Mouse (Mus musculus) naive thymus-derived CD4-positive, alpha-beta T cell, adult 2 months (primary cell): Measurements from ENCODE around the gene Cc2d2a.
A peak's percentile ranks its signal among the peaks of the same experiment; 100 is the strongest.

Source experiments
- DNase-seq: peaks from one replicate; pipeline ENCODE4 v3.0.0-alpha.2; 2011; ENCODE audit warnings: low read depth

Cc2d2a gene

GRCm38 (mm10) chr5:43728375-43729165 lies 66.4 kb downstream of the Cc2d2a start:
- no peak for DNase-seq

GRCm38 (mm10) chr5:43732381-43732780 lies 70.2 kb downstream of the Cc2d2a start:
- DNase-seq = no peak

DNA sequence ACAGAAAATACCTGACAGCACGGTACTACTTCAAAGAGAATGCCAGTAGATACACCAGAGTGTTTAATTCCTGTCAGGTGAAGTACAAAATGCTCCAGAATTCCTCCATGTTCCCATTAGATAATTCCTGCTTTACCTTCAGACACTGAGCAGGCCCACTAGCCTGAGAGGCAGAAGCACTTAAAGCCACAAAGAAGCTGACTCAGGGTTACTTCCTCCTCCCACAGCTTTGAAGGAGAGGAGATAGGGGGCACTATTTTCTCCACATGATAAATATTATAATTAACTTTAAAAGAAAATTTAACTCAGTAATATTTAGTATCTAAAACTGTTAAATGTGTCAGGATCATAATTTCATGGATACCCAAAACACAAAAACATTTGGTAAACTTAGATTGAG lies 82.0 kb downstream of the Cc2d2a start:
- DNase-seq = no peak

GRCm38 (mm10) chr5:43745156-43745555 lies 83.0 kb downstream of the Cc2d2a start:
- no peak for DNase-seq

DNA sequence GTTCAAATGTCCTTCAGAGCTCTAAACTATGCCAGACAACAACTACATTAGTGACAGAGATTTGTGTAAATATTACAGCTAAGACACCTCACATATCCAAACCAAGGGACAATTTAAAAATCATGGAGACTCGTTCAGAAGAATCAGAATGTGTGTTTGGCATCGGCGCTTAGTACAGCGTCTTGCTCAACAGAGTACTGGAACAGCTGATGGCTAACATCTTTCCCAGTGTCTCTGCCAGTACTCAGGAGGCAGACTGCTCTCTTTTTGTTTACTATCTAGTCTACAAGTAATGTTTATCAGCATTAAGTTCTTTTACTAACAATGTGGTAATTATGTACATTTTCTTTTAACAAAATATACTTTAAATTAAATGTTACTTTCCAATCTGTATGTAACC lies 85.9 kb downstream of the Cc2d2a start:
- no peak for DNase-seq

GRCm38 (mm10) chr5:43749092-43749491 lies 86.9 kb downstream of the Cc2d2a start:
- no peak for DNase-seq

GRCm38 (mm10) chr5:43770618-43771354 lies 108.6 kb downstream of the Cc2d2a start:
- DNase-seq = peak; percentile 22

GRCm38 (mm10) chr5:43771555-43771954 lies 109.4 kb downstream of the Cc2d2a start:
- DNase-seq = peak; percentile 81

GRCm38 (mm10) chr5:43776407-43776806 lies 114.3 kb downstream of the Cc2d2a start:
- DNase-seq = no peak

DNA sequence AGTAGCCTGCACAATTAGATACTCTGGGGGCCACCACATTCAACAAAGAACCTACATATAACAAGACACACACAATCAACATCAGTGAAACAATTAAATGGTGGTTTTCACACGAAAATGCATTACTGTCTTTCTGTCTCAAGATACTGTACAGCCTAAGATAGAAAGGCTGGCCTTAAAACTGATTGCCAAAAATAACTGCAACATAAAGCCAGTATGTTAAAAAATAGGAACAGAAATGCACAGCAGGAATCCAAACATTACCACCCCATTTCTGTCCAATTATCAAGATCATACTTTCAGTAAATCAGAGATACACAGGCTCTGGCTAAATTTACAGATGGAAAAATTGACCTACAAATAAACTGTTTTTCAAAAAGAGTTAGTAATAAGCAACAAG lies 114.8 kb downstream of the Cc2d2a start:
- DNase-seq = no peak

GRCm38 (mm10) chr5:43778583-43778982 lies 116.4 kb downstream of the Cc2d2a start:
- no peak for DNase-seq

- DNase-seq = peak; percentile 48
Measured at GRCm38 (mm10) chr5:43781423-43781976, 119.4 kb downstream of the Cc2d2a start.

DNA sequence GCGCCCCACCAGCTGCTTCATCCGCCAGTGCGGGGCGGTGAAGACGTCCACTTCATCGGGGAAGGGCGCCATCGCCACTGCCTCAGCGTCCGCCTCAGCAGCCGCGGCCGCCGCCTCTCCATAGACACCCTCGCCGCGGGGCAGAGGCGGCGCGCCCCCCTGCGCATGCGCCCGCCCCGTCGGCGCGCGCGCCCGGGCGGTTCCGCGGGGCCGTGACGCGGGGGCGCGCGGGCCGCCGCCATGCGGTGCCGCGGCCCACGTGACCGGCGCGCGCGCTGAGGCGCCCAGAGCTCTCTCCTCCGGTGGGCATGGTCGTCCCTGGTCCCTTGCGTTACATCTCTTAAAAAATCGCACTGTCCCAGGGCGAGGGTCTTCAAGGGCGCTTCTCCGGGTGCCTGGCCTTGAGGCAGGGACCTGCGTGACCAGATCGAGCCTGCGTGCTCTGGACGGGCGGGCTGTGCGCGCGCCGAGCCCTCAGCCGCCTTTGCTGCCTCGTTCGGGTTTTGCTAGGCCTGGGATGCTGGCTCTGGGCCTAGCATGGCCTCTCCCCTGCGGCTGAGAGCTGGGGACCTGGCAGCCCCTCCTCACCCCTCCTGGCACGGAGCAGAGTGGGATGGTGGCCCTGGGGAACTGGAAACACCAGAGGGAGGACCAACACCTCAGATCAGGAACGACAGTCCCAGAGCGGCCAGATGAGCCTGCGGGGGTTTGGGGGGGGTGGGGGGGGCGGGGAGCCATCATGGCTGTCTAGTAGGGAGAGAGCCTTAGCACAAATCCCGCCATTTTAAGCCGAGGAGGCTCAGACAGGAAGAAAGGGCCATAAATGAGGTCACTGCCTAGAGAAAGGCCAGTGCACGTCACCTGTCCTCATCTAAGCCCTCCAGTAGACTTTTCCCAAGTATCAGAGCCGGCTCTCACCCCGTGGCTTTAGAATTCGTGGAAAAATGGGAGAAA lies 120.1 kb downstream of the Cc2d2a start:
- peak; percentile 90 for DNase-seq

GRCm38 (mm10) chr5:43783996-43784395 lies 121.8 kb downstream of the Cc2d2a start:
- no peak for DNase-seq

DNA sequence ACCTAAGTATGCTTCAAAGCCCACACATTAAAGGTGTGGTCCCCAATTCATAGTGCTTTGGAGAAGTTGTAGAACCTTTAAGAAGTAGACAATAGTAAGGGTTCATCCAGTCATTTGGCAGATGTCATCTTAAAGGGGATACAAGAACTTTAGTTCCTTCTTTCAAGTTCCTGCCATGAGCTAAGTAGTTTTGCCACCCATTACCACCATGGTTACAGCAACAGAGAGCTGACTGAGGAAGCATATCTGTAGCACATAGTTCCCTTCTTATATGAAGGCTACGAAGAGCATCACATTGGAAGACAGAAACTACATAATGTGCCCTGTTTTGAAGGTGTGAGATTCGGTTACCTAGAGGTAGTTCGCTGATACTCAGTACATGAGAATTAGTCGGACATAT lies 124.5 kb downstream of the Cc2d2a start:
- no peak for DNase-seq

DNA sequence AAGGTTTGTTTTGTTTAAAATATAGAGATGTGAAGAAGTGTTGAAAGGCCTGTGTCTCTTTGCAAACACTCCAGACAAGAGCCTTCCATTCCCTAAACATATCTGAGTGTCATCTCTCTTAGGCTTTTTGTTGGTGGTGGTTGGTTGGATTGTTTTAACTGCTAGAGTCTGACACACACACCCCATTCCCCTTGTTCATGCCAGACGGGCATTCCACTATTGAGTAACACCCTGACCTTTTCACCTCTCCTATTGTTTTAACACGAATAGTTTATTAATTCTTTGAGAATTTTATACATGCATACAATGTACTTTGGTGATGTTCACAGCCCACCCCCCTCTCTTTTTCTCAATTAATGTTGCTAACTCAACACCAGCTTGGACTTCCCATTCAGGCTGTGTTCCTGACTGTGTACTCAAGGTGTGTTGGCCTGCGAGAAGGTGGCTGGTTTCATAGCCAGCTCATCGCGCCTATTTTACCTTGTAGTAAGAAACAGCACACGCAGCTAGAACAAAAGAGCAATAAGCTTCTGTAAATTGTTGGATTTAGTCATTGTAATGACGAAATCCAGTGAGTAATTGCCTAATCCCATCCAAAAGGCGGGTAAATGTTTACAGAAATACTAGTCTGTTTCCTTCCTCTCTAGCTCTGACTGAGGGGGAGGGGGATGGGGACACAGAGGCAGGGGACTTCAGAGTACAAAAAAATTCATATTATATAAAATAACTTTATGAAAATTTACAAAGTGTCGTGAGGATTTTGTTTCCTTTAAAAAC lies 126.0 kb downstream of the Cc2d2a start:
- DNase-seq = no peak
